Mouse (Mus musculus) C2C12 (cell line): Measurements from ENCODE around the gene Nol9.

Experiments used
- CEBPB ChIP-seq: IDR thresholded peaks from one replicate; pipeline ENCODE4 v1.6.1; 2011; ENCODE audit warnings: low read depth, mild to moderate bottlenecking, control low read depth, moderate library complexity
- CTCF ChIP-seq: IDR thresholded peaks from one replicate; pipeline ENCODE4 v1.5.1; 2011; ENCODE audit not compliant: control insufficient read depth, insufficient read depth, insufficient read length
- MAX ChIP-seq: IDR thresholded peaks from one replicate; pipeline ENCODE4 v1.6.1; 2011; ENCODE audit warnings: mild to moderate bottlenecking, control low read depth

DNA sequence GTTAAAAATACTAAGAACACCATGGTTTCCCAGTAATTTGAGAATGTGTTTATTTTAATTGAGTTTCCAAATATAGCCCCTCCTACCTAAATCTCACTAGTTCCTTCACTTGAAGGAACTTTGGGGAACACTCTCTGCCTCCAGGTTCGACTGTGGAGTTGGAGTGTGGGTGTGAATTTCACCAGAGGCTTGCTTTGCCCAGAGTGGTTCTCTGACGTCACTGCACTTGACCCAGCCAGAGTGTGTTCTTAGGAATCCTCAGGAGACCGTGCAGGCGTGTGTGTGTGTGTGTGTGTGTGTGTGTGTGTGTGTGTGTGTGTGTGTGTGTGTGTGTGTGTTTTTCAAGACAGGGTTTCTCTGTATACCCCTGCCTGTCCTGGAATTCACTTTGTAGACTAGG is 38.2 kb upstream of the Nol9 start:
- TF ChIP-seq CTCF (no peak), CEBPB (no peak), MAX (no peak)
